Mouse (Mus musculus) right cerebral cortex, postnatal 4 days (tissue): ENCODE measurements around the gene Tmem221.

ENCODE experiments used
- DNase-seq: peaks from one replicate; pipeline ENCODE4 v3.0.0-alpha.2; 2022

The Tmem221 gene

GRCm38 (mm10) chr8:71507589-71508104 is 51.0 kb downstream of the Tmem221 start:
- peak; percentile 90 for DNase-seq

GRCm38 (mm10) chr8:71505979-71506378 is 52.7 kb downstream of the Tmem221 start:
- DNase-seq: no peak

DNA sequence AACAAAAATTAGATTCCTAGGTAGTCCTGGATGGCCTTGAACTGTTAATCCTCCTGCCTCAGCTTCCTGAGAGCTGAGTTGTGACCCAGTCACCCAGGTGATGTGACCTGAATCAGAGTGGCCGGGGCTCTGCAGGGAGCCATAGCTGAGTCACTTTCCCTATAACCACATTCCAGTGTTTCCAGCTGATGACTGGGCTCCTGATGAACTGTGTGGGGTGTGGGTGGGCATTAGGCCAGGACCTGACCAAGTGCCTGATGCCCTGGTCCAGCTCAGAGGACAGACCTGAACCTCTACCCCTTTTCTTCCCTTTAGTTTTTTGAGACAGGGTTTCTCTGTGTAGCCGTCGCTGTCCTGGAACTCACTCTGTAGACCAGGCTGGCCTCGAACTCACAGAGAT is 53.3 kb downstream of the Tmem221 start:
- no peak for DNase-seq

GRCm38 (mm10) chr8:71504349-71504748 is 54.3 kb downstream of the Tmem221 start:
- DNase-seq: no peak
